Mouse (Mus musculus) adrenal gland, postnatal 10 days (tissue): ENCODE data around the gene Pank1. TPM values are rescaled to one million over a fixed set of nuclear protein-coding genes. Genes with fewer than 3 reads are reported as not detected.

Experiments
- DNase-seq: peaks from one replicate; pipeline ENCODE4 v3.0.0; 2021; ENCODE audit warnings: mixed read lengths
- total RNA-seq, 2 experiments: library from RNA; stranded (reverse); gene quantifications; 2 replicates each; pipeline ENCODE4 v1.2.3; 2021

The Pank1 gene
- total RNA-seq, 2 experiments from 2014 or later: 95.0 to 135 TPM

DNA sequence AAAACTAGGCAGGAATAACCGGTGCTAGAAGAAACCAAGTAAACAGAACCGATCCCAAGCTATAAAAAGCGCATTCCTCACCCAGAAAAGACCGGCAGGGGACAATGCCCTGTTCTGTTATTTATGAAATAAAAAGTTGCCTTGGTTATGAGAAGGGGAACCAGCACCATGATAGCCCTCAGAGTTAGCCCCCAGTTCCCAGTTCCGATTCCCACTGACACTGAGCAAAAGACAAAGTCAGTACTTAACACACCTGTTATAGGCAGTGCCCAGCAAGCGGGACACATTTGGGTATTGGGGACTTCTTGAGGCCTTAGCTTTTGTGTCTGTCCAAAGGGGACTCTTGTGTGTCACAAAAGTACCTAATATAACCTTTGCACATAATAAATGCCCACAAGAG lies 369 bp upstream of the Pank1 start:
- DNase-seq: no peak

DNA sequence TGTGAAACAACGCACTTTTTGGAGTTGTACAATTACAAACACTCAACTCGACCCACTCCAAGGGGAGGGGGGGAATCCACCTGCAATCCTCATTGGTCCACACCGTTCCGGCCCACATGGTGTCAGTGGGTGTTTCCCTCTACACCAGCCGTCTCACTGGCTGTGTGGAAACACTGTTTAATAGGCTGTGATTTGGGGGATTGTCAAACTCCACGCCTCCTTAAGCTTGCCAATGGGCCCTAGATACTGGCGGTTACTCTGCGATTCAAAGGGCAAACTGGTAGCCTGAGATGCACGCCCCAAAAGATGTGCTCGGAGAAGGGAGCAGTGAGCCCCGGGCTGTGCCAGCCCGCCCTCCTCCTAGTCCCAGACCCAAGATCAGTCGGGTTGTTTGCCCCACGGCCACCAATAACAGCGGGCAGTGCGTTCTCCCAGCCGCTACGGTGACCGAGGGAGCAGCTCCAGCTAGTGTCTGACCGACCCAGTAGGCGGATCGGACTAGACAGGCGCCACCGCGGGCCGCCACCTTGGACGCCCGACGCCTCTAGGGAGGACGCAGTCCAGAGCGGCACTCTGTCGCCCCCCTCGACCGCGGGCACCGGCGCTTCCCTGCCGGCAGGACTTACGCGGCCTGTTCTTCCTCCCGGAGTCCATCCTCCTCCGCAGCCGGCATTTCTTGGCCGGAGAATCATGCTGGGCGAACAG lies 1.2 kb downstream of the Pank1 start:
- peak; percentile 91 for DNase-seq

DNA sequence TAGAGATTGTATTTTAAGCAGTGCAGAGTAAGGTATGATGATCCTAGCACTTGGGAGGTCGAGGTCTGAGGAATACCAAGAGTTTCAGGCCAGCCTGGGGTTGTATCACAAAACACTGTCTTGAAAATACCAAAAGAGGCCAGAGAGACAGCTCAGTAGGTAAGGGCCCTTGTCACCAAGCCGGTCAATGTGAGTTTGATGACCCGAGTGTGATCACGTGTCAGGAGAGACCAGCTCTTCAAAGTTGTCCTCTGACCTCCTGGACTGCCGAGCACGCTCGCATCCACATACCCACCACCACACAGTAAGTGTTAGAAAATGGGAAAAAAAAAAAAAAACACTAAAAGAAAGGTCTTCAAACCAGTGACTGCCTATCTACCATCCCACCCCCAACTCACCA lies 2.6 kb downstream of the Pank1 start:
- DNase-seq: no peak

DNA sequence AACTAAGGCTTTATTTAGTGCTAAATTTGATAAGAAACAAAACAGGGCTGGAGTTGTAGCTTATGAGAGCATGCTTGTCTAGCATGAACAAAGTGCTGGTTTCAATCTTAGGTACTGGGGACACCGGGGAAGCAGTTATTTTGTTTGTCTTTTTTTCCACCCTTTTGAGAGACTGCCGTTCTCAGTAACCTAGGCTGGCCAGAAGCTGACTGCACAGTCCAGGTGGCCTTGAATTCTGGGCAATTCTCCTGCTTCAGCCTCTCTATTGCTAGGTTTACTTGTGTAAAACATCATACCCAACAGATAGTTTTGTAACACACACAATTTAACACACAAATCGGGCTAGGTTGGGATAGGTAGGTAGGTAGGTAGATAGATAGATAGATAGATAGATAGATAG lies 9.9 kb downstream of the Pank1 start:
- DNase-seq: no peak

DNA sequence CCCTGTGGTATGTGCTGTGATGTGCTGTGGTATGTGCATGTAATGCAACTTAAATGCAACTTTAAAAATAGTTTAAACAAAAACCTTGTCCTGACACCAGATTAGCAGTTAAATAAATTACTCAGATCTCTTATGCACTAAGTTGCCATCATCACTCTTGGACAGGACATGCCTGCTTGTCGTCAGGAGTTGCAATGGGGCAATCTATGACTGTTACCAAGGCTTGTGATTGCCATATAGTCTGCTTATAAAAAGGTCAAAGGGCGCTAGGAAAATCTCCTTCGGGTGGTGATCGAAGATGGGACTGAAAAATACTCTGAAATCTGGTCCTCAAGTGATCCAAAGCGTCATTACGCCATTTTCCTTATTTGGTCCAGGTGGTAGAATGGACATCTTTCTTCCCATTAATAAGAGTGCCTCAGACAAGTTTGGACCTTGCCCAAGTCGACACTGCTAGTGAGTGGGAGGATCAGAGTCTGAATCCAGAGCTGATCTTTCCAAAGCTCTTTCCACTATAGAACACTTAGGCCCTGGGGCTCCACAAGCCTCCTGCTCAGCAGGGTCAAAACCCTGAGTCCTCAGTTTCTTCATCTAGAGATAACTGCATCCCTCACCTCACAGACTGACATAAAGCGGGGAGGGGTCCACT lies 11.0 kb downstream of the Pank1 start:
- no peak for DNase-seq

GRCm38 (mm10) chr19:34863737-34864136 lies 15.5 kb downstream of the Pank1 start:
- DNase-seq: no peak

- DNase-seq: peak; percentile 46
Observed at GRCm38 (mm10) chr19:34856021-34856651, 23.1 kb downstream of the Pank1 start.

DNA sequence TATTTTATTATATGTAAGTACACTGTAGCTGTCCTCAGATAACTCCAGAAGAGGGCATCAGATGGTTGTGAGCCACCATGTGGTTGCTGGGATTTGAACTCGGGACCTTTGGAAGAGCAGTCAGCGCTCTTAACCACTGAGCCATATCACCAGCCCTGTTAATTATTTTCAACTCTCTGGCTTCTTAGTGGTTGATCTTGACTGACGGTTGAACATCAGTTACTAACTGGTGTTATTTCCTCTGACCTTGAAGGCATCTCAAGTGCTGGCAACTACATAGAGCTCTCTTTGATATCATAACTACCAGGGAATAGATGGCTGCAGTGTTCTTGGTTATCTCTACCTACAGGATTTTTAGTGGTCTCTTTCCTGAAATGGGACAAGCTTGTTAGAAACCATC lies 28.1 kb downstream of the Pank1 start:
- DNase-seq: no peak

DNA sequence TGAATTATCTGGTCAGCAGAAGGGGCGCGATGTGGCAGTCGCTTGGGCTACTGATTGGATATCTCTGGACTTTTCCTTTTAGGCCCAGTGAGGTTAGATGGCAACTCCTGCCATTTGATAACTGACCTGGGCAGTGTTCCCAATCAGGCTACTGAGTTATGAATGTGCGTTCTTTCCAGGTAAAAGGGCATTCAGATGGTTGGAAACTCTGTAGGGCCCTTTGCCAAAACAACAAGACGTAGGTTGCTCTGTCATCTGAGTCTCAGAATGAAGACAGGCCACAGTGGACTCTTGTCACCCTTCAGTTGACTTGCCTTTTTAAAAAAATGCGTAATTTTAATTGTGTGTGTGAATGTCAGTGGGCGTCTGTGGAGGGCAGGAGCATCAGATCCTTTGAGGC lies 29.8 kb downstream of the Pank1 start:
- peak; percentile 61 for DNase-seq

DNA sequence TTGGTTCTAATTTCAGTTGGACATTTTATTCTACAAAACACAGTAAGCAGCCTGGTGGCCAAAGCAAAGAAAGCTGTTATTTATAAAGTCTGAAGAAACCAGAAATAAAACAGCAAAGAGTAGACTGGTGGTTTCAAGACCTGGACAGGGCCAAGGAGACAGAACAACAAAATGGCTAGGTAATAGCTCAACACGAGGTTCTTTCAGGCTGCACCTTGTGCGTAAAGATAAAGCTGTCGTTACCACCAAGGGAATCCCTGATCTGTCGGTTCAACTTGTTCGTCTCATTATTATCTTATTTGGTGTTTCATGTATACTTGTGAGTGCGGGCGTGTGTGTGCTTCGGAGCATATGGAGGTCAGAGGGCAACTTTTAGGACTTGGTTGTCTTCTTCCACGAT lies 31.1 kb downstream of the Pank1 start:
- DNase-seq: no peak

- no peak for DNase-seq
Observed at GRCm38 (mm10) chr19:34847103-34847502, 32.2 kb downstream of the Pank1 start.

DNA sequence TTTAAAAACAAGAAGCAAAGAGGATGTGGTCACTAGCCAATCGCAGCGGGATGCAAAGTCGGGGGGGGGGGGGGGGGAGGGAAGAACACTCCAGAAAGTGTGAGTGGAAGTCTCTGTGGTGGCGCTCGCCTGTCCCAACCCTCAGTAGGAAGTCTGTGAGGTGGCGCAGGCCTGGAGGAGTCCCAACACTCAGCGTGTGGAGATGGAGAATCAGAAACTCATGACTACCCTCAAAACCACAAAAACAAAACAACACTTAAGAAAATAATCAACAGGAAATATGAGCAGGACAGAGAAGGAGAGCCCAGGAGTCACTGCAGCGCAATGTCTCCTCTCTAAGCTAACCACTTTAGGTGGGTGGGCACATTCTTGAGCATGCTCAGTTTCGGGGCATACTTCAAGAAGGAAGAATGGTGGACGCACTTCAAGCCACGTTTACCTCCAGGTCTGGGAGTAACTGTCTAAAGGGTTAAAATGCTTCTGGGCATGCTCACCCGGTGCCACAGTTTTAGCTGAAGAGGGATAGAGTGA lies 32.7 kb downstream of the Pank1 start:
- DNase-seq: no peak

- no peak for DNase-seq
Observed at GRCm38 (mm10) chr19:34846005-34846404, 33.2 kb downstream of the Pank1 start.

DNA sequence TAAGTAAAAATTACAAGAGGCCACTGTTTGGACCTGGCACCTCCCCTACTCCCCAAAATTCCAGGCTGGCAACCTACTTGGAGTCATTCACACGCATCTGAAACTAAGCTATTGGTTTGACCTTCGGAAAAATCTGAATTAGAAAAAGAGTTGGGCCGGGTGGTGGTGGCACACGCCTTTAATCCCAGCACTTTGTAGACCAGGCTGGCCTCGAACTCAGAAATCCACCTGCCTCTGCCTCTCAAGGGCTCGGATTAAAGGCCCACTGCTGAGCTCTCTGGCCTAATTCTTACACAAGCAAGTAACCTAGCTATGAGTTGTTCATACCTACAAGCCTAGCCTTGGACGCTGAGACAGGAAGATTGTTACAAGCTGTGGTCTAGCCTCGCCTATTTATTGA lies 33.9 kb downstream of the Pank1 start:
- DNase-seq: no peak

DNA sequence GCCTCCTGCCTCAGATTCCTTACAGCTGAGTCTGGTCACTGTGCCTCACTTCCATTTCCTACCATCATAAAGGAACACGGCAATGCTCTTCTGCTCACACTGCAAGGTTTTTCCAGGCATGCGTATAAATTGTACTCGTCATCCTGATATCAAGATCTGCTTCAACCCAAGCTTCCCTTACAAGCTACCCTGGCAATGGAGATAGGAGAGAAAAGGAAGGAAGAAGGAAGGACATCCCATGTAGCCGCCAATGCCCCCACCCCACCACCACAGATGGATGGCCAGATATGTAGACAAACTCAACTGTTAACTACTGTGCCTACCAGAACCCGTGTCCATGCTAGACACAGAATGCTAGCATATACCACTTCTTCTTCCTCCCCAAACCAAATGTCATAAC lies 34.5 kb downstream of the Pank1 start:
- DNase-seq: no peak

- no peak for DNase-seq
Observed at GRCm38 (mm10) chr19:34844047-34844446, 35.2 kb downstream of the Pank1 start.

- DNase-seq: no peak
Observed at GRCm38 (mm10) chr19:34841719-34842506, 37.3 kb downstream of the Pank1 start.

DNA sequence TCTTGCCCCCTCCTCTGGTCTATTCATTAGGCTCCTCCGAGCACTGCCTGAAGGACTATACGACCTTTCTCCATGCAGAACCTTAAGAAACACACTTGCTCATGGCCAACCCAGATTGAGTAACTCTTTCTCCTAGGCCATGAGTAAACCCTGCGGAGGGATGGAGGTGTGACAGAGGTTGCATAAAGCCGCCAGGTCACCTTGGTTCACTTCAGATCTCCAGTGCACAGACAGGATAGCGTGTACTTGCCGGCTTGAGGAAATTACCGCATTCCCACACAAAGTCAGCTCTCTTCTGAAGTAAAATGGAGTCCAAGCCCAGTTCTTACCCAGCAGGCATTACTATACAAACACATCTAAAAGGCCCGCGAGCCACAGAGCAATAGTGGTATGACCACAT lies 40.6 kb downstream of the Pank1 start:
- no peak for DNase-seq

DNA sequence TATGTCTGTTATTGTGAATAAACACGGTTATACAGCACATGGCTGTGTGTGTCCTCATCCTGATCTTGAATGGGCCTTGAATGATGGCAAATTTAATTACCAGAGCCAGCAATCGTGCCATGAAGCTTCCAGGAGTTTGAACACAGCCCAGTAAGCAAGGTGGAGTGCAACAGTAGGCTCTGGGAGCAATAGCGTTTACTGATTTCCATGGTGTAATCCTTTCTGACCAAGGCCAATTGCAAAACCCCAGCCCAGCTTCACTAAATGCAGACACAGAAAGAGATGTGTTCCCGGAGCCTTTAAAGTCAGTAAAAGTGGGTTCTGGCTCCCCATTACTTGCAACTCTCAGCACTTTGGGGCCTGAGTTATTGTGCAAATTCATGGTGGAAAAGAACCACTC lies 47.6 kb downstream of the Pank1 start:
- DNase-seq: no peak

- peak; percentile 40 for DNase-seq
Observed at GRCm38 (mm10) chr19:34827916-34828635, 51.2 kb downstream of the Pank1 start.

DNA sequence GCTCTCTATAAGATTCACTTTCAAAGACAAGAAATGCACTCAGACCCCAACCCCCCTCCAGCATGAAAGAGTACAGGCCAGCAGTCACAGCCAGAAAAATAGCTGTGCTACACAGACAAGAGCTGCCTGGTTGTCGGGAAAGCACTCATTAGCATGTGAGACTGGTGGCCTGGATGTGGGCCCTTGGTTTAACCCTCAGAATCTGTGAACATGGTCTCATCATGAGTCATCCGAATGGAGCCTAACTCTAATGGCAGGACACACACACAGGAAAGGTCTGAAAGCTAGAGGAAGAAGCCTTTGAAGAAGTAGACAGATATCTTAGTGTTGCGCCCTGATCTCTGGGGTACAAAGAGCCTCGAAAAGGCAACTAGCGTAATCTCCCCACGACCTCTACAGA lies 51.8 kb downstream of the Pank1 start:
- no peak for DNase-seq
